Mouse (Mus musculus): ENCODE data around the gene Copg2. TPM values are rescaled to one million over a fixed set of nuclear protein-coding genes. Genes with fewer than 3 reads are reported as not detected.

Copg2 gene
- 6.3 and 6.6 TPM in 2 replicates for polyA plus RNA-seq (2015; fragmentation: Nextera tagmentation; extraction: Ambion mirVana)

- TF ChIP-seq CTCF (IDR thresholded peaks at IDR 0.05; ENCODE audit: low read depth) = peak; percentile 42
- TF ChIP-seq EP300 (IDR thresholded peaks at IDR 0.05; ENCODE audit: low read depth) = no peak
- ATAC-seq (peak; percentile 100), DNase-seq (peak; percentile 97)
- no peaks in the 10 kb centered on the region for H3K27me3 ChIP-seq (ENCODE audit: insufficient read depth, low read length)
- WGBS (ENCODE audit: insufficient replicate concordance) = 3% methylated on average over 54 of the region's 83 CpGs
- peaks cover 7% of the 10 kb centered on the region for H3K4me1 ChIP-seq (ENCODE audit: insufficient read depth)
- no peaks in the 10 kb centered on the region for H3K36me3 ChIP-seq (replicated peaks; ENCODE audit: insufficient read depth, low read length)
- H3K9ac ChIP-seq (replicated peaks) = peak within 1 kb of the TSS; percentile 84
- peak within 1 kb of the TSS; percentile 75 for H3K4me2 ChIP-seq (ENCODE audit: low read depth, low read length)
- H3K9me3 ChIP-seq (ENCODE audit: low read length) = no peaks in the 10 kb centered on the region
- peak within 1 kb of the TSS; percentile 89 for H3K27ac ChIP-seq (ENCODE audit: low read depth)
- H3K4me3 ChIP-seq (ENCODE audit: low read depth, low read length) = peak within 1 kb of the TSS; percentile 74
Measured at GRCm38 (mm10) chr6:30896195-30896985, at the start of gene Copg2. Gene Copg2, minus strand, starts transcription at chr6:30896794.

DNA sequence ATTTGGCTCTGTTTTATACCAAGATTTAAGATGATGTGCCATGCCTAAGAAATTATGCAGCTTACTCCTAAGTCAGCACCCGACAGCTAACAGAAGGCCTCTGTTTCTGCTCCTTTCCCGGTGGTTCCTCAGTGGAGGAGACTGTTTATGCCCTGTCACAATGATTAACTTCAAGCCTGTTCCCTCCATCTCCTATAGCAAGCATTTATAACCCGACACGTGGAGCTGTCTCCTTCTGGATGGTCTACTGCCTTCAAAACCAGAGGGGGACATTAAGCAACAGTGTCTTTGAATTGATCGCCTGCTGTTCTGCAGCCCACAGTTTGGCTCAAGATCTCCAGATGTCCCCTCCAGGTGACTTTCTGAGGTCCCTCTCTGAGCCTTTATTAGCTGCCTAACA lies 42.7 kb upstream of the Copg2 start:
- Histone ChIP-seq H3K27me3 (ENCODE audit: insufficient read depth, low read length) (no peaks in the 10 kb centered on the region), H3K36me3 (replicated peaks; ENCODE audit: insufficient read depth, low read length) (no peaks in the 10 kb centered on the region), H3K4me2 (ENCODE audit: low read depth, low read length) (no peak overlapping the region), H3K4me3 (ENCODE audit: low read depth, low read length) (no peak overlapping the region), H3K9ac (replicated peaks) (no peak overlapping the region), H3K9me3 (ENCODE audit: low read length) (no peaks in the 10 kb centered on the region), H3K27ac (ENCODE audit: low read depth) (no peak overlapping the region), H3K4me1 (ENCODE audit: insufficient read depth) (no peaks in the 10 kb centered on the region)
- TF ChIP-seq CTCF (IDR thresholded peaks at IDR 0.05; ENCODE audit: low read depth) (no peak), EP300 (IDR thresholded peaks at IDR 0.05; ENCODE audit: low read depth) (no peak)
- no peak for ATAC-seq
- 58% methylated on average over 5 of the region's 5 CpGs for WGBS (ENCODE audit: insufficient replicate concordance)
- no peak for DNase-seq

DNA sequence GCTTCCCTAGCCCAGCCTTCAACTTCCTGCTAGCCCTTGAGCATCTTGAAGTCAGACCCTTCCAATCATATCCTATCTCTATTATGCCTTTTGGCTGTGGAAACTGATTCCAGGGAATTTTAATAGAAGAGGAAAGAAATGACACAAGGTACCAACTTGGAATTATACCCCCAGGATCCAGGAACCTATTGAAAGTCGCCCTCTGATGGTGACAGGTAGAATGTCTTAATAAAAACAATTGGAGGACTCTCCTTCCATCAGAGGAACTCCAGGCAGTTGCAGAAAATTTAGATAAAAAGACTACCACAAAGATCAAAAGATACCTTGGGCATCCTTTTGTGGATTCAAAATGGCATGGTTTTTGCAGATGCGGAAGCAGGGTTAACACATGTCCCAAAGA lies 26.2 kb upstream of the Copg2 start:
- Histone ChIP-seq H3K9me3 (ENCODE audit: low read length) (no peaks in the 10 kb centered on the region), H3K4me1 (ENCODE audit: insufficient read depth) (no peaks in the 10 kb centered on the region), H3K27me3 (ENCODE audit: insufficient read depth, low read length) (no peaks in the 10 kb centered on the region), H3K9ac (replicated peaks) (no peak overlapping the region), H3K4me3 (ENCODE audit: low read depth, low read length) (no peak overlapping the region), H3K27ac (ENCODE audit: low read depth) (no peak overlapping the region), H3K36me3 (replicated peaks; ENCODE audit: insufficient read depth, low read length) (no peaks in the 10 kb centered on the region), H3K4me2 (ENCODE audit: low read depth, low read length) (no peak overlapping the region)
- no peak for DNase-seq
- ATAC-seq = no peak
- WGBS (ENCODE audit: insufficient replicate concordance) = 36% methylated on average over 2 of the region's 2 CpGs
- no peak for TF ChIP-seq CTCF (IDR thresholded peaks at IDR 0.05; ENCODE audit: low read depth)
- TF ChIP-seq EP300 (IDR thresholded peaks at IDR 0.05; ENCODE audit: low read depth) = no peak

- Histone ChIP-seq H3K4me2 (ENCODE audit: low read depth, low read length) (no peak overlapping the region), H3K9me3 (ENCODE audit: low read length) (no peaks in the 10 kb centered on the region), H3K27ac (ENCODE audit: low read depth) (no peak overlapping the region), H3K4me1 (ENCODE audit: insufficient read depth) (no peaks in the 10 kb centered on the region), H3K36me3 (replicated peaks; ENCODE audit: insufficient read depth, low read length) (no peaks in the 10 kb centered on the region), H3K4me3 (ENCODE audit: low read depth, low read length) (no peak overlapping the region), H3K27me3 (ENCODE audit: insufficient read depth, low read length) (no peaks in the 10 kb centered on the region), H3K9ac (replicated peaks) (no peak overlapping the region)
- WGBS (ENCODE audit: insufficient replicate concordance) = 62% methylated on average over 10 of the region's 11 CpGs
- ATAC-seq (no peak), DNase-seq (no peak)
- no peak for TF ChIP-seq CTCF (IDR thresholded peaks at IDR 0.05; ENCODE audit: low read depth)
- TF ChIP-seq EP300 (IDR thresholded peaks at IDR 0.05; ENCODE audit: low read depth) = no peak
Measured at GRCm38 (mm10) chr6:30921826-30922225, 25.2 kb upstream of the Copg2 start.

DNA sequence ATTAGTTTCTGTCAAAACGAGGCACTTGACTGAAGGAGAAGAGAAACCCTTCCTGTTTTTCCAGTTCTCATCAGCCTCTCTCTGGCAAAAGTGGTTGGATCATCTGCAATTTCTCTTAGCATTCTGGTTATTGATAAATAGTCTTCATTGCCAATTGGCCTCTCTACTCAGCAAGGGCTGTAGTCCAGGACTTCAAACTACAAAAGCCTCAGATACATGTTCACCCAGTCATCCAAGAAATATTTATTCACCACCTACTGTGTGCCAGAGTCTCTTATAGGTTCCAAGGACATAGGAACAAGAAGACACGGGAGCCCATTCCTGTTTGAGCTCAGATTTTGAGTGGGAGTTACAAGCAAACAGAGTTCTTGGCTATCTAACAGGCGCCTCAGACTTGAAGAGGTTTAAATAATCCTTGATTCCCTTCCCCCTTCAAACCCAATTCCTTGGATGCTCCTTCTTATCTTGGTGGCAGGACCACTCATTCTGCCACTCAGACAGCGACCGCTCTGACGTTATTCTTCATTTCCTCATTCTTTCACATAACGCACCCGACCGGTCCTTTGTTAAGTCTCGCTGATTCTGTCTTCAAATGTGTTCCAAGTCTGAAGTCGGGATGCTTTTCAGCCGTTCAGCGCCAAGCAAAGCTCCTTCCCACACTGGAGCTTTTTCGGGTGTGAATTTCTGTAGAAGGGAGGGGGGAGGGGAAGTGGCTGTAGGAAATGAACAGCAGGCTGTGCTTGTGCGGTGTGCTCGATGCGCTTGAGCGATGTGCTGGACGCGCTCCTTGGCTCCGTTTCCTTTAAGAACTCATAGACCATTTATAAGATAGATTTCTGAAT lies 24.5 kb upstream of the Copg2 start:
- no peaks in the 10 kb centered on the region for H3K36me3 ChIP-seq (replicated peaks; ENCODE audit: insufficient read depth, low read length)
- no peak for ATAC-seq
- no peaks in the 10 kb centered on the region for H3K9me3 ChIP-seq (ENCODE audit: low read length)
- DNase-seq = peak; percentile 14
- H3K27ac ChIP-seq (ENCODE audit: low read depth) = no peak overlapping the region
- WGBS (ENCODE audit: insufficient replicate concordance) = 43% methylated on average over 21 of the region's 21 CpGs
- no peak overlapping the region for H3K4me3 ChIP-seq (ENCODE audit: low read depth, low read length)
- TF ChIP-seq EP300 (IDR thresholded peaks at IDR 0.05; ENCODE audit: low read depth) (no peak), CTCF (IDR thresholded peaks at IDR 0.05; ENCODE audit: low read depth) (no peak)
- H3K27me3 ChIP-seq (ENCODE audit: insufficient read depth, low read length) = no peaks in the 10 kb centered on the region
- H3K9ac ChIP-seq (replicated peaks) = no peak overlapping the region
- peak overlapping the region; percentile 24; the same call in 1 of the 2 replicates for H3K4me2 ChIP-seq (ENCODE audit: low read depth, low read length)
- no peaks in the 10 kb centered on the region for H3K4me1 ChIP-seq (ENCODE audit: insufficient read depth)

- 71% methylated on average over 2 of the region's 2 CpGs for WGBS (ENCODE audit: insufficient replicate concordance)
Measured at GRCm38 (mm10) chr6:30915473-30915872, 18.9 kb upstream of the Copg2 start, which contains the start of gene Tsga13. Gene Tsga13, minus strand, starts transcription at chr6:30915573.

More at GRCm38 (mm10) chr6:30915473-30915872, 18.9 kb upstream of the Copg2 start, which contains the start of gene Tsga13:
- Histone ChIP-seq H3K27me3 (ENCODE audit: insufficient read depth, low read length) (no peaks in the 10 kb centered on the region), H3K4me2 (ENCODE audit: low read depth, low read length) (no peak within 1 kb of the TSS), H3K4me3 (ENCODE audit: low read depth, low read length) (no peak within 1 kb of the TSS), H3K4me1 (ENCODE audit: insufficient read depth) (no peaks in the 10 kb centered on the region), H3K36me3 (replicated peaks; ENCODE audit: insufficient read depth, low read length) (no peaks in the 10 kb centered on the region), H3K9ac (replicated peaks) (no peak within 1 kb of the TSS), H3K27ac (ENCODE audit: low read depth) (no peak within 1 kb of the TSS), H3K9me3 (ENCODE audit: low read length) (no peaks in the 10 kb centered on the region)
- TF ChIP-seq CTCF (IDR thresholded peaks at IDR 0.05; ENCODE audit: low read depth) (no peak), EP300 (IDR thresholded peaks at IDR 0.05; ENCODE audit: low read depth) (no peak)
- ATAC-seq (no peak), DNase-seq (no peak)
